Mouse (Mus musculus): Measurements from ENCODE around the gene Zbtb11. TPM values are rescaled to one million over a fixed set of nuclear protein-coding genes. Genes with fewer than 3 reads are reported as not detected.

The Zbtb11 gene
- polyA plus RNA-seq, 1 experiment from 2014 or later, result 15.9 TPM

DNA sequence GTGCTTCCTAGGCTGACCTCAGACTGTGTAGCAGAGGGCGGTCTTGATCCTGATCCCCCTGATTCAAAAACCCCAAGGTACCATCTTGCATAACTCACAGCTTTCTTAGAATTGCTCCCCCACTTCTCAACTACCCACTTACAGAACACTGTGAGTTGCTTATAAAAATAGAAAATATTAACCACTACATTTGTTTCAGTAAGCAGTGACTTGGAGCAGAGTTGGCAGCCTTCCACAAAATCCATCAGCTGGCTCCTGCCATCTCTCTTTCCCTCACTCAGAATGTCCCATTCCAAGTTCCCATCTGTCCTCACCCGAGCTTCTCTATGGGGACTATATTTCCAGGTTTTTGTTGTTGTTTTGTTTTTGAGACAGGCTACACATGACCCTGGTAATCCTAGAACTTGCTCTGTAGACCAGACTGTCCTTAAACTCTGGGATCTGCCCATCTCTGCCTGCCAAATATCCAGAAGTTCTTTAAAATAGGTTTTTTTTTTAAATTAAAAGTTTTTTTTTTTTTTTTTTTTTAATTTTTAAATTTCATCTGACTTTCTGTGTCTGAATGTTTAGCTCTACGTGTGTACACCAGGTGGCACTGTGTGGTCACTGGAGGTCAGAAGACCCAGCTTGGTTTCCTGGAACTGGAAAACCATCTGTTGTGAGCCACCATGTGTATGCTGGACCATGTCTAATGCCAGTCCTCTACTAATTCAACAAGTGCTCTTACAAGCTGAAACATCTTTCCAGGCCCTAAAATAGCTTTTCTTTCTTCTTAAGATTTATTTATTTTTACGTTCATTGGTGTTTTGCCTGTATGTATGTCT is 9.3 kb upstream of the Zbtb11 start:
- Histone ChIP-seq H3K36me3 (ENCODE audit: control insufficient read depth, insufficient read depth, low read length) (peaks cover under 1% of the 10 kb centered on the region; the same call in 1 of the 2 replicates), H3K4me3 (ENCODE audit: low read depth, low read length) (no peak overlapping the region), H3K4me1 (ENCODE audit: control insufficient read depth, insufficient read depth, low read length) (peaks cover 6% of the 10 kb centered on the region), H3K9me3 (ENCODE audit: control insufficient read depth, low read length) (no peaks in the 10 kb centered on the region), H3K9ac (ENCODE audit: low read length) (no peak overlapping the region), H3K27ac (ENCODE audit: low read depth, low read length) (no peak overlapping the region), H3K27me3 (ENCODE audit: control insufficient read depth, insufficient read depth, low read length) (no peaks in the 10 kb centered on the region), H3K4me2 (no peak overlapping the region)
- DNase-seq (ENCODE audit: low spot score, missing footprints) (peak; percentile 86), ATAC-seq (ENCODE audit: low FRiP score) (no peak)
- WGBS, result 59% methylated on average over 4 of the region's 4 CpGs

DNA sequence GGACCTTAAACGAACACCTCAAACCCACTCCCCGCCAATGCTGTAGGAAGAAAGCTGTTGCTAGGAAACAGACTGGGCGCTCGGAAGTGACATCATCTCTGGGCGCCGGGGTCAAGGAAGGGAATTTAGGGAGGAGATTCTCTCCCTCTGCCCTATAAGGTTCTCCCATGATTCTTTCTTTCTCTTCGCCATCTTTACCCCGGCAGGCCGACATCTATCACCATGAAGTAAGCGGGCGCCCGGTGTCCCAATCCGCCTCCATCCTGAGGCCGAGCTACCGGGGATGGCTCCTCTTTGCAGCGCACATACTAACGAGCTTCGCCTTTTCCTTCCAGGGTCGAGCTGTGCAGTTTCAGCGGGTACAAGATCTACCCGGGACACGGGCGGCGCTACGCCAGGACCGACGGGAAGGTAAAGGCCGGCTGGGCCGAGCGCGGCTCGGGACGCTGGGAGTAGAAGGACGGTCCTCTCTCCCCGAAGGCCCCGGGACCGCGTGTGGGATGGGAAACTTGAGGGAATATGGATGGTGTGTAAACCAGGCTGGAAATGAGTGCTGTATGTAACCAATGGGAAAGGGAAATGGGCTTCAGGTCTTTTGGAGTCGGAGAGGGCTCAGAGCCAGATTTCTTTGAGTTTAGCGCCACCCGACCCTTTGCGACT is 7.3 kb upstream of the Zbtb11 start, which contains the start of gene Rpl24:
Gene Rpl24 (plus strand): TSS at position 64 of the 660 bp plus-strand sequence.
- ATAC-seq (ENCODE audit: low FRiP score) (peak; percentile 94), DNase-seq (ENCODE audit: low spot score, missing footprints) (peak; percentile 99)
- Histone ChIP-seq H3K27ac (ENCODE audit: low read depth, low read length) (peak within 1 kb of the TSS; percentile 68), H3K4me3 (ENCODE audit: low read depth, low read length) (peak within 1 kb of the TSS; percentile 91), H3K9ac (ENCODE audit: low read length) (peak within 1 kb of the TSS; percentile 97), H3K4me1 (ENCODE audit: control insufficient read depth, insufficient read depth, low read length) (peaks cover 6% of the 10 kb centered on the region), H3K36me3 (ENCODE audit: control insufficient read depth, insufficient read depth, low read length) (peaks cover 12% of the 10 kb centered on the region), H3K27me3 (ENCODE audit: control insufficient read depth, insufficient read depth, low read length) (no peaks in the 10 kb centered on the region), H3K9me3 (ENCODE audit: control insufficient read depth, low read length) (no peaks in the 10 kb centered on the region), H3K4me2 (peak within 1 kb of the TSS; percentile 95)
- under 1% methylated on average over 42 of the region's 42 CpGs for WGBS

DNA sequence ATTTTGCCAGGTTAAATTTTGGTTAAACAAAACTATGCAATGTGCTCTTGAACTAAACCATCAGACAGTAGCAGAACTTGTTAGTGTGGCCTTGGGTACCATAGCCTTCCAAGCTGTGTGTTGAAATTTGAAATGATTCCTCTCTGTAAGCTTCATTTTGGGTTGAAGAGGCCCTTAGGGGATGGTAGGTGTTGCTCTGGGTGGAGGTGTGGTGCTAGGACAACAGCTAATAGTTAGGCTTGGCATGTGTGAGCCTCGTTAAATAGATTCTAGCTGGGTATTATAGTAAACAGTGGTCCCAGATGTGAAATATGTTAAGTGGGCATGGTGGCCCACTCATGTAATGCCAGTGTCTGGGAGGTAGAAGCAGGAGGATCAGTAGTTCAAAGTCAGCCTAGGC is 6.5 kb upstream of the Zbtb11 start:
- H3K4me3 ChIP-seq (ENCODE audit: low read depth, low read length), result peak overlapping the region; percentile 91
- no peaks in the 10 kb centered on the region for H3K9me3 ChIP-seq (ENCODE audit: control insufficient read depth, low read length)
- H3K9ac ChIP-seq (ENCODE audit: low read length), result peak overlapping the region; percentile 97
- ATAC-seq (ENCODE audit: low FRiP score), result no peak
- peak overlapping the region; percentile 95 for H3K4me2 ChIP-seq
- peaks cover 16% of the 10 kb centered on the region for H3K36me3 ChIP-seq (ENCODE audit: control insufficient read depth, insufficient read depth, low read length)
- no peak overlapping the region for H3K27ac ChIP-seq (ENCODE audit: low read depth, low read length)
- WGBS, result 51% methylated on average over 1 of the region's 1 CpGs
- H3K27me3 ChIP-seq (ENCODE audit: control insufficient read depth, insufficient read depth, low read length), result no peaks in the 10 kb centered on the region
- peaks cover 6% of the 10 kb centered on the region for H3K4me1 ChIP-seq (ENCODE audit: control insufficient read depth, insufficient read depth, low read length)
- peak; percentile 83 for DNase-seq (ENCODE audit: low spot score, missing footprints)

DNA sequence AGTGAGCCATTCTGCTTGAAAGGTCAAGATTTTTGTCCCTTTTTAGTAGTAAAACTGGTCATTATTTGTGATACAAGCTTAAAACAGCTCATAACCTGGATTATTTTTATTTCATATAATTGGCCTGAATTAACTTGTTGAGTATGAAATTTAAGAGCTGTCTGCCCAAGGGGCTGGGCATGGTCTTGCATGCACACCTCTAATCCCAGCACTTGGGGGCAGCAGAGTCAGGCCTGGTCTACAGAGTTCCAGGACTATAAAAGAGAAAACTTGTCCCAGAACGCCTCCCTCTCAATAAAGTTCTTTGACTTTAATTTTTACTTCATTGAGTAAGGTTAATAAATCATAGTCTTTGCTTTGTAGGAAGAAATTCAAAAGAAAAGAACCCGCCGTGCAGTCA is 4.5 kb upstream of the Zbtb11 start:
- Histone ChIP-seq H3K27ac (ENCODE audit: low read depth, low read length) (no peak overlapping the region), H3K27me3 (ENCODE audit: control insufficient read depth, insufficient read depth, low read length) (no peaks in the 10 kb centered on the region), H3K9me3 (ENCODE audit: control insufficient read depth, low read length) (no peaks in the 10 kb centered on the region), H3K4me2 (no peak overlapping the region), H3K9ac (ENCODE audit: low read length) (no peak overlapping the region), H3K4me3 (ENCODE audit: low read depth, low read length) (no peak overlapping the region), H3K4me1 (ENCODE audit: control insufficient read depth, insufficient read depth, low read length) (peaks cover 12% of the 10 kb centered on the region), H3K36me3 (ENCODE audit: control insufficient read depth, insufficient read depth, low read length) (peaks cover 16% of the 10 kb centered on the region)
- 90% methylated on average over 3 of the region's 3 CpGs for WGBS
- DNase-seq (ENCODE audit: low spot score, missing footprints), result no peak
- no peak for ATAC-seq (ENCODE audit: low FRiP score)

DNA sequence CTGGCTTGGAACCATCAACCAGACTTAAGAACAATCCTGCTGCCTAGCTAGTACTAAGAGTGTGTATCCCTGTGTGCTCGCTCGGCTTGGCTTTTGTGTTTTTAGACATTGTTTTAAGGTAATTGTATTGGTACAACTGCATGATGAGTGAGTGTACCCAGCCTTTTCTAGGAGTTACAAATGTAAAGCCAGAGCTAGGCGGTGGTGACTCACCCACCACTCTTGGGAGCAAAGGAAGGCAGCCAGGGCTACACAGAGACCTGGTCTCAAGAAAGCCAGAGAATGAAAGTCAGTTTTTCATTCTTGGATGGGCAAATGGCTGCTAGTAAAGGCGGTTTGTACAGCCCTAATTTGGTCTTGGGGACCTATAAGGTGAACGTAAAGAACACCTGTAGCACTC is 3.3 kb upstream of the Zbtb11 start:
- Histone ChIP-seq H3K27ac (ENCODE audit: low read depth, low read length) (no peak overlapping the region), H3K9ac (ENCODE audit: low read length) (no peak overlapping the region), H3K4me2 (no peak overlapping the region), H3K27me3 (ENCODE audit: control insufficient read depth, insufficient read depth, low read length) (no peaks in the 10 kb centered on the region), H3K4me3 (ENCODE audit: low read depth, low read length) (no peak overlapping the region), H3K4me1 (ENCODE audit: control insufficient read depth, insufficient read depth, low read length) (peaks cover 19% of the 10 kb centered on the region), H3K9me3 (ENCODE audit: control insufficient read depth, low read length) (no peaks in the 10 kb centered on the region), H3K36me3 (ENCODE audit: control insufficient read depth, insufficient read depth, low read length) (peaks cover 16% of the 10 kb centered on the region)
- DNase-seq (ENCODE audit: low spot score, missing footprints) (no peak), ATAC-seq (ENCODE audit: low FRiP score) (no peak)
- WGBS, result 92% methylated on average over 5 of the region's 5 CpGs

DNA sequence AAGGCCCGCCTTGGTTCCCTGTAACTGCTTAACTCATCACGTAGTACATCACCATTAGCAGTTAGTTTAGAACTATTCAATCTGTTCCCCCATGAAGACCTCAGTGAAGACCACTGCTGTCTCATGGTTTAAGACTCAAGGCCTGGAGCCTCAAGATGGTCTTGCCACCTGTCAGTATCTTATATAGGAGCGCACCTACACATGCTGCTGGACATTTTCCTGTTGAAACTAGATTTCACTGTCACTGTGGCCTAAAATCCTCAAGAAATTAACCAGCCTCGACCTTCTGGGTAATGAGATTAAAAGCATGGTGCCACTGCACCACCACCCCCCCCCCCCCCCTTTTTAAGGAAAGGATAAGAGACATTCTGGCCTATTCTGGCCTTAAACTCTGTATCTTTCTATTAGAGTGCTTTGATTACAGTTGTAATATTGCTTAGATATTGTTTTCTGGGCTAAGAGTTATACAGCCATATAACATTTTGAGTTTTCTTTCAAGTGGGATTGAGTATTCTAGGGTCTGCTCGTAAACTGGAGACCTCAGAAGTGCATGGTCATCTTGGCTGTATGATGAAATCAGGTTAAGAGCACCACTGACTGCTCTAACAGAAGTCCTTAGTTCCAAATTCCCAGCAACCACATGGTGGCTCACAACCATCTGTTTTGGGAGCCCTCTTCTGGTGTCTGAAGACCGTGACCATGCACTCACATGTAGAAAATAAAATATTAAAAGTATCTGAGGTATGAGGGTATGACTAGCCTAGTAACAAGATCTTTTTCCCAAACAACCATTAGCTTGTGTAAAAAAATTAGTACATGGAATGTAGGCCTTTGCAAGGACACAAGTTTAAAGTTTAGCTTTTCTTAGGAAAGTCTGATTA is 1.7 kb upstream of the Zbtb11 start:
- ATAC-seq (ENCODE audit: low FRiP score), result no peak
- DNase-seq (ENCODE audit: low spot score, missing footprints), result peak; percentile 75
- no peaks in the 10 kb centered on the region for H3K27me3 ChIP-seq (ENCODE audit: control insufficient read depth, insufficient read depth, low read length)
- no peaks in the 10 kb centered on the region for H3K9me3 ChIP-seq (ENCODE audit: control insufficient read depth, low read length)
- no peak overlapping the region for H3K27ac ChIP-seq (ENCODE audit: low read depth, low read length)
- H3K9ac ChIP-seq (ENCODE audit: low read length), result no peak overlapping the region
- H3K36me3 ChIP-seq (ENCODE audit: control insufficient read depth, insufficient read depth, low read length), result peaks cover 16% of the 10 kb centered on the region
- no peak overlapping the region for H3K4me3 ChIP-seq (ENCODE audit: low read depth, low read length)
- H3K4me2 ChIP-seq, result no peak overlapping the region
- H3K4me1 ChIP-seq (ENCODE audit: control insufficient read depth, insufficient read depth, low read length), result peaks cover 21% of the 10 kb centered on the region
- WGBS, result 84% methylated on average over 6 of the region's 6 CpGs

DNA sequence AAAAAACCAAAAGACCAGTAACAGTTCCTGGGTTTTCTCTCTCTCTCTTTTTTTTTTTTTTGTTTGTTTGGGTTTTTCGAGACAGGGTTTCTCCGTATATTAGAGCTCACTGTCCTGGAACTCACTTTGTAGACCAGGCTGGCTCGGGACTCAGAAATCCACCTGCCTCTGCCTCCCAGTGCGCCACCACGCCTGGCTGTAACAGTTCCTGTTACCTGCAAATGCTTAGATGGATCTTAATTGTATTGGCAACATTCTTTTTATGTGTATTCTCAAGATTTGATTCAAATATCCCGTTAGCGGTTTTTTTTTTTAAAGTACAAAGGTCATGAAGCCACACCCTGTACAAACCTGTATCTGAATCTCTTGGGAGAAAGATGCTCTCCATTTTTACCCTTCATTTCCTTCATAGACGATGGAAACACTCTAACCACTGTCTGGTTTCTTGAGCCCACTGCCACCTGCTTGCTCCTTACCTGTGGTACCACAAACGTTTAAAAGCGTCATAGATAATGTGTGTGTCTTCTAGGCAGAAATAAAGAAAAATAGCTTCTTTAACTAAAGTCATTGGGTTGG is 969 bp upstream of the Zbtb11 start:
- peak; percentile 82 for DNase-seq (ENCODE audit: low spot score, missing footprints)
- H3K27me3 ChIP-seq (ENCODE audit: control insufficient read depth, insufficient read depth, low read length), result no peaks in the 10 kb centered on the region
- WGBS, result 64% methylated on average over 10 of the region's 10 CpGs
- ATAC-seq (ENCODE audit: low FRiP score), result no peak
- no peak overlapping the region; the same call in 1 of the 2 replicates for H3K27ac ChIP-seq (ENCODE audit: low read depth, low read length)
- peaks cover 15% of the 10 kb centered on the region for H3K4me1 ChIP-seq (ENCODE audit: control insufficient read depth, insufficient read depth, low read length)
- H3K36me3 ChIP-seq (ENCODE audit: control insufficient read depth, insufficient read depth, low read length), result peaks cover 16% of the 10 kb centered on the region
- peak overlapping the region; percentile 87 for H3K4me3 ChIP-seq (ENCODE audit: low read depth, low read length)
- peak overlapping the region; percentile 46 for H3K4me2 ChIP-seq
- no peaks in the 10 kb centered on the region for H3K9me3 ChIP-seq (ENCODE audit: control insufficient read depth, low read length)
- peak overlapping the region; percentile 30; the same call in 1 of the 2 replicates for H3K9ac ChIP-seq (ENCODE audit: low read length)

DNA sequence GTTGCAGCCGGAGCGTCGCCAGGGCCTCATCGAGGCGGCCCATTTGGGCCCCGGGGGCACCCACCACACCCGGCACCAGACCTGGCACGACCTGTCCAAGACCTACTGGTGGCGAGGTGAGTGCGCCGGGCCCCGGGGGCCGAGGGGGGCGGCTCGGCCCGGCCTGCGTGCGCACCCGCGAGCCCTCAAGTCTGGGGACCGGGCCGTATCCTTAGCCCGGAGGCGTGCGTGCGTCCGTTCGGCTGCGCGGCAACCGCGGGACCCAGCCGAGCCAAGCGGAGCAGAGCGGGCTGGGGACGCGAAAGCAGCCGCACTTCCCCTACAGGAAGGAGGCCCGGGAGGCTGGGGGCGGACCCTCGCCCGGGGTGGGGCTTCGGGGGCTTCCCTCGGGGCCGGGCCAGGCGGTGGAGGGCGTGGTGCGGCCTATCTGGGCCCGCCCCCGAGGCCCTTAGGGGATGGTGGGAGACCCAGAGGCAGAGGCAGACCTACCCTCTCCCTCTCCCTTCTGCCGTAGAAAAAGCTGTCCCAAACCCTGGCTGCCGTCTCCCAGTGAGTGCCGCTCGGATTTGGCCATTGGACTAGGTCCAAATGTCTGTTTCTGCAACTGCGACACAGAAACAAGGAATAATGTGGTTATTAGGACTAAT is 696 bp downstream of the Zbtb11 start:
- Histone ChIP-seq H3K36me3 (ENCODE audit: control insufficient read depth, insufficient read depth, low read length) (peaks cover 15% of the 10 kb centered on the region), H3K4me2 (peak overlapping the region; percentile 75), H3K4me1 (ENCODE audit: control insufficient read depth, insufficient read depth, low read length) (peaks cover 15% of the 10 kb centered on the region), H3K9ac (ENCODE audit: low read length) (peak overlapping the region; percentile 84), H3K27ac (ENCODE audit: low read depth, low read length) (peak overlapping the region; percentile 51), H3K27me3 (ENCODE audit: control insufficient read depth, insufficient read depth, low read length) (no peaks in the 10 kb centered on the region), H3K4me3 (ENCODE audit: low read depth, low read length) (peak overlapping the region; percentile 87), H3K9me3 (ENCODE audit: control insufficient read depth, low read length) (no peaks in the 10 kb centered on the region)
- DNase-seq (ENCODE audit: low spot score, missing footprints) (peak; percentile 97), ATAC-seq (ENCODE audit: low FRiP score) (peak; percentile 87)
- under 1% methylated on average over 43 of the region's 55 CpGs for WGBS

Measured in midbrain, embryonic 11.5 days (tissue).